Mouse (Mus musculus) right cerebral cortex, adult 18-20 months (tissue): ENCODE data around the gene Map4k3.
"Not testable (repeated sequence)": the region's sequence is repeated elsewhere in the genome, so short reads cannot be mapped to it uniquely, and the experiment has no call there.

Source experiments
- DNase-seq: peaks from one replicate; pipeline ENCODE4 v3.0.0; 2022; ENCODE audit warnings: mixed read lengths

The Map4k3 gene

DNA sequence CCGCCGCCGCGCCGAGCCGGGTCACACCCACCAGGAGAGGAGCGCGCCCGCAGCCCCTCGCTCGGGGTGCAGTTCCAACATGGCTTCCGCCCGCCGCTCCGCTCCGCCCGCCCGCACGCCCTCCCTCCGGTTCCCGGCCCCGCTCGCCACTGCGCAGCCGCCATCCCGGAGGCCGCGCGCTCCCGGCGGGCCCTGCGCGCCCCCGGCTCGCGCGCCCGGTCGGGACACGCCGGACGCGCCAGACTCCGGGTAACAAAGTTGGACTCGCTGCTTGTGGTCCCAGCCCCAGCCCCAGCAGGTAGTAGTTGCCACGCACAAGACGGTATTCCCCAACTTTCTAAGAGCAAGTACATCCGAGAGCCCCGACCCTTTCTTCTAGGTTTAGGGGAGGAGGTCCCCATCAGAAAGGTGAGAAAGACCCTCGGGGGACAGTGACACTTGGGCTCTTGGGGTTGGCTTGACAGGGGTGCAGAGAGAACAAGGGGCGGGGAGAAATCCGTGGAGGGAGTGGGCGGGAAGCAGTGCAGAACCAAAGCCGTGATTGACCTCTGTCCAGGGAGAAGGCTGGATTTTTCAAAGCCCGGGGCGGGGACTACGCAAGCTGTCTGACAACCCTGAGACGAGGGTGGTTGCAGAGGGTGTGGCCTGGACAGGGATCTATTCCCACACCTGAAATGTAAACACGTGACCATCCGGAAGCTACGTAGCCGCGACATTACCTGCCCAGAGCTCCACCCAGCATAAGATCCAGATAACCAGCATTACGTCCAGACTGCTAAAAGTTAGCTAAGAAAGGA, at the start of gene Map4k3:
Gene Map4k3 (minus strand): TSS at position 424 of the 797 bp plus-strand sequence.
- DNase-seq: peak; percentile 83

GRCm38 (mm10) chr17:80777581-80777980, 49.3 kb upstream of the Map4k3 start:
- DNase-seq: no peak

DNA sequence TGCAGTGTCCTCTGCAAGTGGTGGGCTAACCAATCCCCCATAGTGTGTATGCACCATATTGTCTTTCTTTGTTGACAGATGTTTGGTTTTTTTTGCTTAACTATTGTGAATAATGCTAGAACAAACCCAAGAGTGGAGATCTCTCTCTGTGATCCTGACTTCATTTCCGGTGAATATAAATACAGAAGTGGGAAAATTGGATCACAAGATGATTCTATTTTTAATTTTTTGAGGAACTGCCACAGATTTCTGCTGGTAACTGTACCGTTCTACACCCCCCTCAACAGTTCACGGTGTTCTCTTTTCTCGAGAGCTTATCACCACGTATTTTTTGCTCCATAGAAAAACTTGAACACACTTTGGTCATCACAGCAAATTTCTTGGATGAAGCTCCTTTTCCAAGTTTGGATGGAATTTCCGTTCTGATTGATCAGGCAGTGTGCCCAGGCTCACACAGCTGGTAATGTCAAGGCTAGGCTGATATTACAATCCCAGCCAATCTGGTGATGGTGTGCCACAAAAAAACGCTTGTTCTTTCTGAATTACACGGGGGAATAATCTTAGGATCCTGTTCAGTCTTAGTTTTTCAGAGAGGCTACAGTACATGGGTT, 47.0 kb upstream of the Map4k3 start:
- DNase-seq: peak; percentile 38

DNA sequence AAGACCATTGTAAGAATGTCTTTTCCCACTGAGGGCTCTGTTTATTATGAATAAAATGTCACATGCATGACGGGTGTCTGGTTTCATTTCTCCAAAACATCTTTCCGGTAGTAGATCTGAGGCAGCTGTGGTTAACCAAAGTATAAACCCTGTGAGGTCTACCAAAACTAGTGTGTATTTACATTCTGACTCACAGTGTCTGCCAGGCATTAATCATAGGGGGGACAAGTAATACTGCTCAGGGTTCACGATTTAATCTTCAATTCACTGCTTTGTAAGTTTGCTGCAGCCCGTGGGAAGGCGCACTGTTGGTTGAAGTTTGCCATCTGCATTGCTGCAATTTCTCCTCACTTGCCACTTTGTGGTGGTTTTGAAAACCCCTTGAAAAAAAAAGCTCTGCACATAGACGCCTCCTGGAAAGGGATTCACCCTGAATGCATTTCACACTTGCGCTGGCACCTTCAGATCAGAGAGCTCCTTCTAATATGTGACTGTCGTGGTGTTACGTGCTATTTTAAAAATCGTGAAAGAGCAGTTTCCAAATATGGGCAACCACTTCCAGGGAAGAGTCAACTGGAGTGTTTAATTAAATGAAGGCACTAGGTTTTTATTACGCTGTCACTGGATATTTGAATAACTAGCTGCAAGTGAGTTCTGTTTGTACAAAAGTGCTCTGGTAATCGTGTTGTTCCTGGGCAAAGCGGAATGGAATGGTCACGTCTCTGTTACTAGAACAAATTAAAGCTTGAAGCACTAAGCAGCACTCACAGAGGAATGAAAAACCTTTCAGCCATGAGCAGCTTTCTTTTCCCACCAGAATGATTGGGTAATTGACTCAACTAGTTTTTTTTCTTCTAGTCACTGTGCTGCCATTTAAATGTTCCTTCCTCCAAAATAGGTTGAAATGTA, 44.5 kb upstream of the Map4k3 start:
- DNase-seq: peak; percentile 33

DNA sequence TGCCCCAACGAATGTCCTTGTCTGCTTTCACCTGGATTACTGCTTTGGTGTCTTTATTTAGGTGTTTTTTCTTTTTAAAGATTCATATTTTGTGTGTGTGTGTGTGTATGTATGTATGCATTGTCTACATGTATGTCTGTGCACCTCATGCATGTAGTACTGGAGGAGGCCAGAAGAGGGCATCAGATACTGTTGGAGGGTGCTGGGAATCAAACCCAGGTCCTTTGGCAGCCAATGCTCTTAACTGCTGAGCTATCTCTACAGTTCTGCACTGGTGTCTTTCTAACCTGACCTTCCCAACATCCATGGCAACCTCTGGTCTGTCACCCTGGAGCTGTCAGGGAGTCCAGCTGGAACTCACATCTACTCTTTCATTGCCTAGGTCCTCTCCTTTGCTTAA, 41.8 kb upstream of the Map4k3 start:
- DNase-seq: no peak

DNA sequence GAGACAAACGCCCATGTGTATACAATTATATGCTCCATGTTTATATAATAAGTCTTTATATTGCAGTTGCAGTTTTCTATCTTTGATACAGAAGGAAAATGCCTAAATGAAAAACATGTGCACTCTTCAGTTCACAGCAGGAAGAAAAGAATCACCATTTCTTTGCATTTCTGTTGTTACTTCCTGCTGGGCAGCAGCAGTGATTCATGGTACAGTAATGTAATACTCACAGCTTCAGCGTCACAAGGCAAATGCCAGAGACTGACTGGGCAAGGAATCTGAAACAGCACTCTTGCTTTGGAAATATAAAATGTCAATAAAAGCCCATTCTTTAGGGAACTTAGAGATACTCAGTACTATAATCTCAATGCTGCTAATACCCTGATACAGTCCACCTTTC, 36.9 kb upstream of the Map4k3 start:
- DNase-seq: no peak

GRCm38 (mm10) chr17:80763065-80763681, 34.9 kb upstream of the Map4k3 start:
- DNase-seq: no peak

DNA sequence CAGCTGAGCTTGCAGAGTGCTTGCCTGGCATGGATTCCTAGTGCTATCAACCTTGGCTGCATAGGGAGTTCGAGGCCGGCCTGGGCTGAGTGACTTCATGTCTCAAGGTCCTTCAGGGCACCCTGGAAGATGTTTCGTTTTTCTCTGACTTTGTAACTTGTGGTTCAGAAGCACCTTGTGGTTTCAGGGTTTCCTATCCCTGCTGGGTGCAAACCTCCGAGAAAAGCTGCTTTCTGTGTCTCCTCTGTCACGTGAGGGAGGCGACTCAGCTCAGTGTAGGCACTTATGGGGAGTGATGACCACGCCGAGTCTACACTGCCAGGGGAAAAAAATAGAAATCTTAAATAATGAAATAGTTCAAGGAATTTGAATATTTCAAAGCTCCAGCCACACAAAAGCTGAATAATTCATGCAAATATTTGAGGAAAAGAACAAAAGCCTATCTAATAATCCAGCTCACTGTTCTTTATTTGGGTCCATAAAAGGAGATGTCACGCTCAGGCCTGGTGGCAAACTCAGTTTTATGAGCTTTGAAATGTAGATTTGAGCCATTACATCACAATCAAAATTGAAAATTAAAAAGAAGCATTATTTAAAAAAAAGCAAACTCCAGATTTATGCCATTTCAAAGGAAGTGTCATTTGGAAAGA, 34.2 kb upstream of the Map4k3 start:
- DNase-seq: no peak

GRCm38 (mm10) chr17:80761191-80761590, 32.9 kb upstream of the Map4k3 start:
- not testable (repeated sequence) for DNase-seq

GRCm38 (mm10) chr17:80760344-80761145, 32.3 kb upstream of the Map4k3 start:
- DNase-seq: peak; percentile 35

GRCm38 (mm10) chr17:80756043-80756442, 27.8 kb upstream of the Map4k3 start:
- no peak for DNase-seq

DNA sequence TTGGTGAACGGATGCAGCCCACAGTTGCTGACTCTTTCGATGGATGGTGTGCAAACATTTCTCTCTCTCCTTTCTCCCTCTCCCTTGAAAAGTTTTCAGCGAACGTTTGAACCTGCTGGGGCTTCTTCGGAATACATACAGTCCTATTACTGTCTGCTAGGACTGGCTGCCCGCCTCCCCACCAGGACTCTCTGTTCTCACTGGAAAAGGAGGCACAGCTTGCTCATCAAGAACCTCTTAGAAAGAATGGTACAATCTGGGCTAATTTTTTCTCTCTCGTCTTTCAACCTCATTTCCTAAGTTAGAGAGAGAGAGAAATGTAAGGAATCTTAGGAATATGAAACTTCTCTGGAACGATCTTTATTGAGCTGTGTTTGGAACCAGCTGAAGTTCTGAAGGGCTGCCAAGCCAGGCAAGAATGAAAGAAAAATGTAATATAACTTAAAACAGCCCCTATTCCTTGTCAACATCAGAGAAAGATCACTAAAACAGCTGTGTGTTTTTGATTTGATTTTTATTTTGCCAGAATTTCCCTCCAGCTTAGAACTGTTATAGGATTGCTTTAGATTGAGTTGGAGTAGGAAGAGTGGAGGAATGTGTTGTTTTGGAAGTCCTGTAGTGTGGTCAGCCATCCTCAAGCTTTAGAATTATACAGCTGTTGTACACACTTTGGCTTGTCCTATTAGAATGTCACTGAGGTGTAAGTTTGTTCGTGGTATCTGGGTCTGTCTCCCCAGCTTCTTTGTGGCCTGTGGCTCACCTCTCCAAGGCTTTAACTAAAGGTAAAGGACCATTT, 27.0 kb upstream of the Map4k3 start:
- DNase-seq: no peak

GRCm38 (mm10) chr17:80754589-80754988, 26.3 kb upstream of the Map4k3 start:
- DNase-seq: no peak

GRCm38 (mm10) chr17:80752466-80752865, 24.2 kb upstream of the Map4k3 start:
- DNase-seq: no peak

DNA sequence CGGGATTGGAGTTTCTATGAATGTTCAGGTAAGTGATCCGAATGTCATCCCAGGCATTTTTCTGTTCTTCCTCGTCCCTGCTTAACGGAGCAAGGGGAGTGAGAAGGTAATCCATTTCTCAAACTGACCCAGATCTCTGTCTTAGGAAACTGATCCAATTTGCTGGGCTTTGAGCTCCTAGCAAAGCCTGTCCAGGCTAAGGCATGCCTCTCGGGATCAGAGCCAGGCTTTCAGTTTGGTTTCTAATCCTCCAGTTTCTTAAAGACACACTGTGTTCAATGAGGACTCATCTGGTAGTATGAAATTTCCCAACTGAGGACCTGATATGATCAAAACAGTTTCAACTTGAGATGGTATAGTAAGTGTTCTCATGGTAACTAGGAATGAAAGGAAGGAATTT, 11.1 kb upstream of the Map4k3 start:
- DNase-seq: no peak

DNA sequence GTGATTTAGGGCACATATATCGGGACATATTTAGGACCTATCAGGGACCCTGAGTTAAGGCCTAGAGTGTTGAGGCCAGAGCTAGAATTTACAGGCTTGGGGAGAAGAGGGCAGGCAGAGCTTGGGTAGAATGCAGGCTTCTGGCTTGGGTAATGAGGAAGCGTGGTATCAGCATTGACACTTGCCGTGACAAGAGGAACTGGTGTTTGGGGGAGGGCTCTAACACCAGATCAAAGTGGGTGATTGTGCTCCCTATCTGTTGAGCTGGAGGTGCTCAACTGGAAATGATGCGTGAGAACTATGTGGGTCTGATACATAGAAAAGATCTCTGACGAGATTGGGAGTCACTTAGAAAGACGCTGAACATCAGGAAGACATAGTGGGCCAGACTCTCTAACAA, 6.4 kb upstream of the Map4k3 start:
- DNase-seq: no peak

DNA sequence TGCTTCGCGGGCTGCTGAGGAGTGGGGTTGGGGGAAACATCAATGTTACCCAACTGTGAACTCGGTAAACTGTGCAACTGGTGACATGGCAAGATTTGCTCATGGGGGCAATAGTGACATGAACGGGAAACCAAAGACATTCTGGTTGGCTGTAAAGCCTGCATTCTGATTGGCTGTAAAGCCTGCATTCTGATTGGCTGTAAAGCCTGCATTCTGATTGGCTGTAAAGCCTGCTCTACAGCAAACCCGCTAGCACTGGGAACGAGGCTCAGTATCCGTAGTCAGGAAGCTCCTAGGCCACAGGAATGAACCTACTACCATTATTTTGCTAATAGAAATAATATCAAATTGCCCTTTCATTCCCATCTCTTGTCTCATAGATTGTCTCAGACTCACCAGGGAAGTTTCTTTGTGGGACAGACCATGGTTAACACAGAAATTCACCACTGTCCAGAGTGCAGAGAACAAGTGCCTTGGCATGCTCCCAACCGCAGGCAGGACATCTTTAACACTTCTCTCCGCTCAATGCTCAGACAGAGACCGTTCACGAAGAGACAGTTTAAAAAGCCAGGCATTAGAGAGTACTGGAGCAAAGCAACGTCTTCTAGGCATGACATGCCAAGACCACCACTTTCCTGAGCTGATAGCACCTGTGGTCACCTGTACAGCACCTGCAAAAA, 5.0 kb upstream of the Map4k3 start:
- DNase-seq: no peak

- no peak for DNase-seq
These were observed 4.0 kb upstream of the Map4k3 start for GRCm38 (mm10) chr17:80732256-80732655.

GRCm38 (mm10) chr17:80730283-80730682, 2.0 kb upstream of the Map4k3 start:
- not testable (repeated sequence) for DNase-seq

GRCm38 (mm10) chr17:80729825-80730224, 1.5 kb upstream of the Map4k3 start:
- DNase-seq: no peak
